Comparison of ENCODE assay signal across 11 mouse cellular contexts in the genomic region with DNA sequence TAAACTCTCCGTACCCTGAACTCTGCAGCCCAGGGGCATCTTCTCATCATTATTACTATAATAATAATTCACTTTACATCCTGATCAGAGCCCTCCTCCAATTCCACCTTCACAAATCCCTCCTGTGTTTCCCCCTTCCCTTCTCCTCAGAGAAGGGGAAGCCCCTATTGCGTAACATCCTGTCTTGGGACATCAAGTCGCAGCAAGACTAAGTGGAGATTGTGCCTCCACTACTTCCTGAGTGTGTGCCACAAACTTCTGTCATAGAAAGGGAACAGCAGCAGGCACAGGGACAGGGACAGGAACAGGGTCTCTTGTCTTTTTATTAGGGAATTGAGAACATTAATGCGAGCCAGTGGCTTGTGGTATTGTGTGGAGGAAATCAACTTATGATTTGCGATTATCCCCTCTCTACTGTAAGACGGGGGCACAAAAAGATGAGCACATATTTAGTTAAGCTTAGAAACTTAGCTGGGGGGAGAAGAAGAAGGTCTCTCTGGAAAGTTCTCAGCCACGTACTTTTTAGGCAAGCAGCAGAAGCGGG. TPM values are rescaled to one million over a fixed set of nuclear protein-coding genes. Genes with fewer than 3 reads are reported as not detected.
A peak's percentile ranks its signal among the peaks of the same experiment; 100 is the strongest.
DNase-seq lines count a peak whose midpoint lies in the region; ATAC-seq lines count a peak whose summit lies in the region.
"Had no signal": no experiment of that assay in that cellular context is flagged by ENCODE, and none has a peak within 500 bp of the region (broad histone marks: within the 10 kb centered on the region; RNA-seq: fewer than 3 reads in every experiment).

No protein-coding gene starts in this region.

- peak overlapping the region; percentile 85 for H3K27ac ChIP-seq in macrophage
- H3K27ac ChIP-seq in forebrain, embryonic 13.5 days, result no peak overlapping the region
- no peak overlapping the region for H3K27ac ChIP-seq in forebrain, embryonic 14.5 days (ENCODE audit: low read depth, low read length)
- H3K27ac ChIP-seq: embryonic facial prominence, embryonic 12.5 days had no signal

- 13% methylated on average over 8 of the region's 8 CpGs for WGBS in macrophage (ENCODE audit: missing documents)
- WGBS in forebrain, embryonic 13.5 days, result 92% methylated on average over 8 of the region's 8 CpGs
- WGBS in forebrain, embryonic 14.5 days, result 88% methylated on average over 8 of the region's 8 CpGs

- peaks cover 7% of the 10 kb centered on the region; the same call in 1 of the 2 replicates for H3K4me1 ChIP-seq in forebrain, embryonic 13.5 days
- no peaks in the 10 kb centered on the region for H3K4me1 ChIP-seq in forebrain, embryonic 14.5 days (ENCODE audit: control insufficient read depth, insufficient read depth, low read length)
- H3K4me1 ChIP-seq: embryonic facial prominence, embryonic 12.5 days had no signal

- H3K4me3 ChIP-seq in macrophage (ENCODE audit: inconsistent target), result no peak overlapping the region
- H3K4me3 ChIP-seq in forebrain, embryonic 13.5 days, result no peak overlapping the region
- no peak overlapping the region for H3K4me3 ChIP-seq in forebrain, embryonic 14.5 days (ENCODE audit: low read depth, low read length)
- H3K4me3 ChIP-seq: embryonic facial prominence, embryonic 12.5 days had no signal

- DNase-seq in heart, postnatal 36 days, result peak; percentile 20 to 36
- no peak for DNase-seq in heart, postnatal 4 days
- DNase-seq in CD4-positive, CD25-positive, alpha-beta regulatory T cell, adult 2 months (ENCODE audit: low read depth, low spot score), result peak; percentile 66
- DNase-seq in left cerebral cortex, adult 9 months (ENCODE audit: low spot score in 2 of 2), result no peak
- DNase-seq in forebrain, embryonic 14.5 days (ENCODE audit: low spot score), result no peak
- DNase-seq: gastrocnemius, postnatal 36 days; kidney, postnatal 14 days had no signal

- H3K36me3 ChIP-seq in macrophage (ENCODE audit: inconsistent target), result no peaks in the 10 kb centered on the region
- H3K36me3 ChIP-seq in forebrain, embryonic 13.5 days (ENCODE audit: poor library complexity, severe bottlenecking), result no peaks in the 10 kb centered on the region
- no peaks in the 10 kb centered on the region for H3K36me3 ChIP-seq in forebrain, embryonic 14.5 days (ENCODE audit: control insufficient read depth, insufficient read depth, low read length)
- H3K36me3 ChIP-seq: embryonic facial prominence, embryonic 12.5 days had no signal

- ATAC-seq in hematopoietic stem cell, adult 5-6 weeks (replicated peaks in 1 of 2; ENCODE audit: insufficient read depth in 1 of 2, low FRiP score in 2 of 2, low TSS enrichment in 1 of 2, low read depth in 1 of 2, poor library complexity in 2 of 2, severe bottlenecking in 2 of 2), result peak; percentile 91
- no peak for ATAC-seq in forebrain, embryonic 13.5 days
- no peak for ATAC-seq in forebrain, embryonic 14.5 days

- intact Hi-C loops in heart, postnatal 36 days (cut with DNase I), result no loop called here

- H3K4me2 ChIP-seq in forebrain, embryonic 13.5 days, result no peak overlapping the region
- no peak overlapping the region for H3K4me2 ChIP-seq in forebrain, embryonic 14.5 days (ENCODE audit: low read length)
- H3K4me2 ChIP-seq: embryonic facial prominence, embryonic 12.5 days had no signal

- H3K79me2 ChIP-seq in macrophage (ENCODE audit: inconsistent target), result no peaks in the 10 kb centered on the region

- no peak overlapping the region for H3K9ac ChIP-seq in forebrain, embryonic 13.5 days
- H3K9ac ChIP-seq in forebrain, embryonic 14.5 days (ENCODE audit: low read length), result no peak overlapping the region
- H3K9ac ChIP-seq: embryonic facial prominence, embryonic 12.5 days had no signal

- H3K27me3 ChIP-seq in forebrain, embryonic 13.5 days, result no peaks in the 10 kb centered on the region
- no peaks in the 10 kb centered on the region for H3K27me3 ChIP-seq in forebrain, embryonic 14.5 days (replicated peaks; ENCODE audit: control insufficient read depth, insufficient read depth, low read length)
- H3K27me3 ChIP-seq: embryonic facial prominence, embryonic 12.5 days had no signal

- no peaks in the 10 kb centered on the region for H3K9me3 ChIP-seq in forebrain, embryonic 13.5 days (replicated peaks)
- H3K9me3 ChIP-seq in forebrain, embryonic 14.5 days (replicated peaks; ENCODE audit: control insufficient read depth, low read length), result no peaks in the 10 kb centered on the region
- H3K9me3 ChIP-seq: embryonic facial prominence, embryonic 12.5 days had no signal

RNA-seq across cellular contexts. Expression of a gene that starts 32.0 kb away (rescaled TPM):
- 10 to 100 TPM; 23.4 to 25.7 TPM for total RNA-seq in heart, postnatal 36 days (2021)
- 1 to 10 TPM; 7.2 to 8.7 TPM for total RNA-seq in heart, postnatal 4 days (2021)
- total RNA-seq in hematopoietic stem cell, adult 5-6 weeks (2017), result 36.1 and 51.8 TPM in 2 replicates
- total RNA-seq in macrophage (2018; cell fraction: chromatin; rRNA removed), result 100 to 1,000 TPM in 10 of 26 experiments, 10 to 100 TPM in 15, 1 to 10 TPM in 1; 7.6 to 206 (median 78.5) TPM
- total RNA-seq in macrophage (2018; cell fraction: cytosol; rRNA removed), result 100 to 1,000 TPM in 13 of 26 experiments, 10 to 100 TPM in 13; 13.3 to 236 (median 98.4) TPM
- total RNA-seq in macrophage (2018; cell fraction: nucleus; rRNA removed), result 100 to 1,000 TPM in 13 of 26 experiments, 10 to 100 TPM in 13; 12.7 to 228 (median 94.3) TPM
- polyA plus RNA-seq in macrophage (2018), result 88.5 to 287 TPM (median 181 TPM) in 3 replicates
- polyA plus RNA-seq in forebrain, embryonic 13.5 days (2015; fragmentation: Nextera tagmentation; extraction: Ambion mirVana), result 13.9 and 16.9 TPM in 2 replicates
- polyA plus RNA-seq in forebrain, embryonic 14.5 days (2014; fragmentation: Nextera tagmentation; extraction: Ambion mirVana), result 7.1 and 9.4 TPM in 2 replicates

Comparison
In these comparisons a context has a peak if more than half of its experiments do, and no peak if none do; other contexts are left out.
1. DNase-seq: peak in heart, postnatal 36 days (2 of 2) and CD4-positive, CD25-positive, alpha-beta regulatory T cell, adult 2 months (single experiment); none in heart, postnatal 4 days (single experiment), left cerebral cortex, adult 9 months (0 of 2) and forebrain, embryonic 14.5 days (single experiment).
2. ATAC-seq: peak in hematopoietic stem cell, adult 5-6 weeks (2 of 2); none in forebrain, embryonic 13.5 days (single experiment) and forebrain, embryonic 14.5 days (single experiment).